Mouse (Mus musculus): ENCODE data around the gene Adra2b.

Gene Adra2b

DNA sequence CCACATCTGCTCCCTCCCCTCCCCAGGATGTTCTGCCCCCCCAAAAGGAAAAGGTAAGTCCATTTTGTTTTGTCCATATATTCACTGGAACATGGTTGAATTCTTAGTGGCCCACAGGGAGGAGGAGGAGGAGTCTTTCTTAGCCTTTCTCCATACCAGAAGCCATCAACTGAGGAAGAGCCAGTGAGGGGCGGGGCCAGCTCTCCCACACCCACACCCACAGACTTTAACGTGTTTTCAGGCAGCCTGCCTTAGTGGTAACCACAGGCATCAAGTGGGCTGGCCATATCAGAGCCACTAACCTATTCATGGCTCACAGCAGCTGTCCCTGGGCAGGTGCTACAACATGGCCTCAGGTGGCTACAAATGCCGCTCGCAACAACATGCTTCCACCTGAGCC is 24.2 kb upstream of the Adra2b start:
- 74% methylated on average over 4 of the region's 4 CpGs for WGBS

- 89% methylated on average over 6 of the region's 6 CpGs for WGBS
Measured at GRCm38 (mm10) chr2:127339262-127339661, 23.7 kb upstream of the Adra2b start.

DNA sequence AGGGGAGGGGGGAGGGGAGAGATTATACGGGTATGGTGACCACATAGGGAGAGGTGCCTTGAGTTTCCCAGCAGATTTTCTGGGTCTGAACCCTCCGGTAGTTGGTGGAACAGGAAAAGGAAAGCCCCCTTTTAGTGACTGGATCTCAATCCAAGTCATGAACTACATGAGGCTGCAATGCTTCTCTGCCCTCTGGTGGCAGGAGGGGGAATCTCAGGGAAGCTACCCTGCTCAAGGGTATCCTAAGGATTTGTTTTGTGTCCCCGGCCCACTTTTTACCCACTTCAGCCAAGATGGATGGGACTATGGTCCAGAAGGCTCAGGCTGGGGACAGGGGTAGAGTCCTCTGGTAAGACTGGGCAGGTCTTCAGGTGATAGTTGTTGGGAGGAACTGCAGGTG is 21.8 kb upstream of the Adra2b start:
- WGBS = 30% methylated on average over 3 of the region's 3 CpGs

GRCm38 (mm10) chr2:127346334-127346733 is 16.7 kb upstream of the Adra2b start:
- WGBS = 81% methylated on average over 1 of the region's 1 CpGs

DNA sequence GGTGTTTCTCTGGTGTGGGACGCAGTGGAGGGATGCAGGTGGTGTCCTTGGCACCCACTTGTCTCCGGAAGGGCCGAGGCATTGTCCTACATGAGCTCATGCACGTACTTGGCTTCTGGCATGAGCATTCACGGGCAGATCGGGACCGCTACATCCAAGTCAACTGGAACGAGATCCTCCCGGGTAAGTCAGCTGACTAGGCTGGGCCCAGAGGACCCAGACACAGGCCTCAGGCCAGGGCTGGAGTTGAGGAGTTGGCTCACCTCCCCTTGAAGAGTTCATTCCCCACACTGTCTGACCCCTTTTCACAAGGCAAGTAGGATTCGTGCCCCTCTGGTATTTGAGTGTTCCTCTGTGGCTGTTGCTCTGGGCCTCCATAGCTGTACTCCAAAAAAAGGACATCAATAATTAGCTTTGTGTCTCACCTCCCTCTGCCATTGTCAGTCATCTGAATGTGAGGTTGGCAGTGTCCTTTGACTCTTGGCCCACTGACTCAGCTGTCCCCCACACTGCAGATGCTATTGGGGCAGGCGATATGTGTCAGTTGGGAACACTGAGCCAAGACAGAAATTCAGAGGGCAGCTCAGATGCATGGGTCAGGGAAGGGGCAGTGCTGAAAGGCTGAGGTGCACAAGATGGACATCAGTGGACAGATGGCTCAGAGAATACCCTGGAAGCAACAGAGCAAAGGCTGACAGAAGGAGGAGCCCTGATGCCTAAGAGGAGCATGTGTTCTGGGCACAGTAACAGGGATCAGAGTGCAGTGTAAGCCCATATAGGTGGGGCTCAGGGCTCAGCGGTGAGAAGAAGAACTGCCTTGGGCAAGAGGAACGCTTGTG is 15.6 kb upstream of the Adra2b start:
- WGBS = 84% methylated on average over 13 of the region's 13 CpGs

DNA sequence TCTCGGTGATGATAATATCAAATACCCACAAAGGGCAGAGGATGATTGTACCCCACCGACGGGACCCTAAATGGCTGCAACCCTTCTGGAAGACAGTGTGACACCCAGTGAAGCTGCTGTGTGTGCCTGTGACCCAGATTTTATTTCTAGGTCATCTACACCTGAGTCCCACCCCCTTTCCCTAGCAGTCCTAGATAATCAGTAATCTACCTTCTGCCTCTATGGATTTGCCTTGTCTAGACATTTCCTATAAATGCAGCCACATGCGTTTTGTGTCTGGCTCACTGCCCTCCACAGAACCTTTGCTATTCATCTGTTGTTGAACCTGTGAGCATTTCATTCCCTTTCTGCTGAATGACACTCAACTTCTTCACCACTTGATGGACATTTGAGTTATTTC is 9.1 kb upstream of the Adra2b start:
- WGBS = 93% methylated on average over 4 of the region's 4 CpGs

DNA sequence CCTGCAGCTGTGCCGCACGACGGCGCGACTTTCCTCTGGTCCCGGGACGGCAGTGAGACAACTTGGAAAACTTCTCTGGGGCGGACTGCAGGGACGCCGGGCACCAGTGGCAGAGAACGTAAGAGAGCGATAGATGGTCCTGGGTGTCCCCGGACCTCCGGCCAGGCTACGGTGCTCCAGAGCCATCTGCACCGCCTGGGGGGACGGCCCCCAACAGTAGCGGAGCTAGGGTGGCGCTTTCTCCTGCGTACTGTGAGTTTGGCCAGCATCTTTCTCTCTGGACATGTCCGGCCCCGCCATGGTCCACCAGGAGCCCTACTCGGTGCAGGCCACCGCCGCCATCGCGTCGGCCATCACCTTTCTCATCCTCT is 259 bp downstream of the Adra2b start:
- WGBS = under 1% methylated on average over 28 of the region's 28 CpGs

- WGBS = 4% methylated on average over 20 of the region's 20 CpGs
Measured at GRCm38 (mm10) chr2:127363696-127364095, 688 bp downstream of the Adra2b start.

DNA sequence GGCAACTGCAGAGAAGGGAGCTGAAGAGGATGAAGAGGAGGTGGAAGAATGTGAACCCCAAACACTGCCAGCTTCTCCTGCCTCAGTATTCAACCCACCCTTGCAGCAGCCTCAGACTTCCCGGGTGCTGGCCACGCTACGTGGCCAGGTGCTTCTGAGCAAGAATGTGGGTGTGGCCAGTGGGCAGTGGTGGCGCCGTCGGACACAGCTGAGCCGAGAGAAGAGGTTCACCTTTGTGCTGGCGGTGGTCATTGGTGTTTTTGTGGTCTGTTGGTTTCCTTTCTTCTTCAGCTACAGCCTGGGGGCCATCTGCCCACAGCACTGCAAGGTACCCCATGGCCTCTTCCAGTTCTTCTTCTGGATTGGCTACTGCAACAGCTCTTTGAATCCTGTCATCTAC is 1.4 kb downstream of the Adra2b start:
- 26% methylated on average over 8 of the region's 8 CpGs for WGBS

DNA sequence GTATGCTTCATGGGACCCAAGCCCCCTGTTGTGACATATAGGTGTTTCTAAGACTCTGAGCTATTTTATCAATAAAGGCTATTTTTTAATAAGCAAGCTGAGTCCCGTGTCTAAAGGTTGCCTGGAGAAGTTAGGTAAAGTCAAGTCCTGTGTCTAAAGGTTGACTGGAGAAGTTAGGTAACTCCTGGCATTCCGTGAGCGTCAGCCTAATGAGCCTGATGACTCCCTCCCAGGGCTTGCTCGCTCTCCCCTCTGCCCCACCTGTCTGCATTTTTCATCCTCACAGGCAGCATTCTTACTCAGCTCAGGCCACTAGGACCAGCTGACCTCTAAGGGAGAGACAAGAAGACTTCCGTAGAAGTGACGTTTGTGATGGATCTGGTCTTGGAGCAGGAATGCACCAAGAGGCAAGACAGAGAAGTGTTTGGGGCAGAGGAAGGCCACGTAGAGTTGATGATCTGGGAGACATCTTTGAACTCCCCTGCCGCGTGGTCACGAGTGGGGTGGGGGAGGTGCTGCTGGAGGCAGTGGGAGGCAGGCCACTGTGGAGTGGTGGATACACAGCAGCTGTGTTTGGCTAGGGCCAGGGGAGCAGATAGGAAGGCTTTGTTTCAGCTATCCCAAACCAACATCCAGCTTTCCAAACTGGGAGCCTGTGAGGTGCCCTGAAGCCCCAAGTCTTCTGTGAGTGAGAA is 4.3 kb downstream of the Adra2b start:
- WGBS = 78% methylated on average over 10 of the region's 10 CpGs

GRCm38 (mm10) chr2:127369703-127370376 is 6.8 kb downstream of the Adra2b start:
- WGBS = 85% methylated on average over 5 of the region's 5 CpGs

DNA sequence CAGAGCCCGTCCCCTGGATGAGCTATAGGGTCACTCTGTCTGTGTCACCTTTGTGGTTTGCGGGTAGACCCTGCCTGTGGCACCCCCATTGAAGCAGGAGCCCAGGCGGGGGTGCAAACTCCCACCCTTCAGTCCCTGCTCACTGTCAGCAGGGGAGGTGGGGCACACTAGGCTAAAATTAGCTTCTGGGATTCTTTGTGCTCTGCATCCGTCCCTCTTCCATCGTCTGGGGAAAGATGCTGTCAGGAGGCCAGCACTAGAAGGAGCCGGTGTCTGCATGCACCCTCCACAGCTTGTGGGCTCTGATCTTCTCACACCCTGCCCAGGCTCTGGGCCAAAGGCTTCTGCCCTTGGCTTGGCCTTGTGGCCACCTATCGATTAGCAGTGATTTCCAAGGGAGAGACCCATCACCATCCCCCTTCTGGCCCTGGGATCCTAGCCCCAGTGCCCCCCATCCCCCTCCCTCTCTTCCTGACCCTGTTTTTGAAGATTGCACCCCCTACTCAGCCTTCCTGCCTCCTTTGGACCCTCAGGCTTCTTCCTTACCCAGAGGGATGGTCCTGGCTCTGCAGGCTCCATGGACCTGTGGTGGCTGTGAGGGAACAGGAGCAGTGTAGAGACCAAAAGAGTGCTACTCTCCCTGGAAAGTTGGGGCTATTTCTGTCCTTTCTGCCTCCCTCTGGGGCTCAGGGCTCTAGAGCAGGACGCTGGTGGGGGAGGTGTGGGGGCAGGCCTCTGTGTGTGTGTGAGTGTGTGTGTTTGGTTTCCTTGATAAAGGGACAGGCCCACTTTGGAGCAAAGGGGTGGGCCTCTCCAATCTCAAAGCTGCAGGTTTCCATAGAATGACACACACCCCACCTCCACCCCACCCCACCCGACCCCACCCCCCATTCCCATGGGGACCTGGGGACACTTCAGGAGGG is 7.8 kb downstream of the Adra2b start:
- 33% methylated on average over 9 of the region's 9 CpGs for WGBS

DNA sequence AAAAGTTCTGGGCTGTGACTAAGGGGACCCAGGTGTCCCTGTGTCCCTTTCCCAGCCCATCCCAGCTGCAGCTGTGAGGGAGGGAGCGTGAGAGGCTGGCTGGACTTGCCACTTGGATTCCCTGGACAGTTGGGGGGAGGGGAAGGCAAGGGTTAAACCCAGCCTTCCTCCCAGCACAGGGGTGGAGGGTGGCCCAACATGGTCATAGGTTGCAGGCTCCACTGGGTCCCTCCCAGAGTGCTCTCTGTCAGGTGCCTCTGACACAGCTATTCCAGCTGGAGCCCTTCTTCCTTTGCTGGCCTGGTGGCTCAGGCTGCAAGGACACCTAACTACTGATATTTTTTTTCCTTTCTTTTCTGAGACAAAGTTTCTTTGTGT is 8.5 kb downstream of the Adra2b start:
- WGBS = 100% methylated on average over 1 of the region's 1 CpGs

- 96% methylated on average over 2 of the region's 2 CpGs for WGBS
Measured at GRCm38 (mm10) chr2:127372082-127372481, 9.1 kb downstream of the Adra2b start.

GRCm38 (mm10) chr2:127374131-127374530 is 11.1 kb downstream of the Adra2b start:
- 99% methylated on average over 3 of the region's 3 CpGs for WGBS

- 81% methylated on average over 3 of the region's 3 CpGs for WGBS
Measured at GRCm38 (mm10) chr2:127375087-127375486, 12.1 kb downstream of the Adra2b start.

DNA sequence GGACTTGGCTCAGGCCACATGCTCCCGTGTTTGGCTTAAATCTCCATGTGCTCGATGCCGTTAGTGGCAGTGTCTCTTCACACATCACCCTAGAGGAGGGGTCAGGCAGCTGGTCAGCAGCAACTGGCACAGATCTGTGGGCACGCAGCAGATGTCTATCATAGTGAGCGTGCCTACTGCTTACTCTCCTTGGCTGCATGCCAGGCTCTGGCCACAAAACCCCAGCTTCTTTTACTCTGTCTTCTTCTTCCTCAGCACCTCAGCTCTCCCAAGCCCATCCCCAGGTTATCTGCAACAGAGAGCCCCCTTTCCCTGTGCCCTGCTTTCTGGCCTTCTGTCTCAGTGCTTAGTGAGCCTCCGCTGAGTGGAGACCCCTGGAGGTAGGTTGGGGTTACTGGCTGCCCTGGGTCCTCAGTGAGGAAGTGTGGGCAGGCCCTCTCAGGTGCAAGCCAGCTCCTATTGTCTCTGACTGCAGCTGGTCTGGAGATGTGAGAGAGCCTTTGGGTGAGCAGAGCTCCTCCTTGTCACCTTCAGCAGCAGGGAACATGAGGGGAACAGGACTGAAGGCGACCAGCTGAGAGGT is 12.8 kb downstream of the Adra2b start:
- WGBS = 38% methylated on average over 7 of the region's 7 CpGs

DNA sequence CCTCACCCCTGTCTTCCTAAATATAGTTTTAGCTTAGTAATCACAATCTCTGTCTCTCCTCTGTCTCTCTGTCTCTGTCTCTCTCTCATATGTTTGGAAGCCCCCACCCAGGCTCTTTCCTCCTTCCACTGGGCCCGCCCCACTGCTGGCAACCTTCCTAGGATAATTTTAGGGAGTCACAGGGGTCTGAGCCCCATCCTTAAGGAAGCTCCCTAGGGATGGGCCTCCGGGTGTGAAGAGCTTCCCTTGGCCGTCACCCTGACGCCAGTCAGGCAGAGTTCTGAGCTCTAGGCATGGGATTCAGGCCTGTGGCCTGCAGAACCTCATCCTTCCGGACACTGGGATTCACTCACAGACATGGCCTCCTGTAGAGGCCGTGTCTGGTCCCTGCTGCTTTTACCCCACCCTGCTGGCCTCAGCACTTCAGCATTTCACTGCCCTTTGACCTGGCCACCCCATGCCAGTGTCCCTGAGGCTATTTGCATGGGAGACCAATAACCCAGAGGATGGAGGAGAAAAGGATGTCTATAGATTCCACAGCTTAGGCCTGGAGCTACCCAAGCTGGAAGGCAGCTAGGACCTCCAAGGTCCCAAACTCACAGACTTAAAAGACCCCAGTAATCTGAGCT is 13.5 kb downstream of the Adra2b start:
- 90% methylated on average over 6 of the region's 6 CpGs for WGBS

DNA sequence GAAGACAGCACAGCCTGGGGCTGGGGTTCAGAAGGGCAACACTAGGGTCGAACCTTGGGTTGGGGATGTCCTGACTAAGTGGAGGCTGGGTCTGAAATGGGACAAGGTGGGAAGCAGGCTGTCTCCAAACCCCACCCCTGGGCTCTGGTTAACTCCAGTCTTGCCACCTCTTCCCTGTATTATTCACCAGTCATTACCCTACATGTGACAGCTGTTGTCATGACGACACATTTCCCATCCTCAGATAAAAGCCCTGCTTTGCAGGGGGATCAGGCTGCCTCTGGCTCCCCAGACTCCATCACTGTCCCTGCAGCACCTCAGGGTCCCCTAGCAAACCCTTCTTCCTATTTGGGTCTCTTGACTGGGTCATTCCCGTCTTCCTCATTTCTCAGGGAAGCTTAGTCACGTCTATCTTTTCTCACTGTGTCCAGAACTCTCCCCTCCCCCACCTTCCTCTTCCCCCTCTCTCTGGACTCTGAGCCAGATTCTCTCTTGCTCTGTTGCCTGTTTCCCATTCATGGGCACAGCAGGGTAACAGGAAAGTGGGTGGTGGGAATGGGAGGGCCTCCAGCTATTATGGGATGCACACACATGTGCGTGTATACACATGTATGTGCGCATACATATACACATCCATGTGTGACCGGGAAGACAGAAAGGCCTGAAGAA is 15.1 kb downstream of the Adra2b start:
- WGBS = 59% methylated on average over 7 of the region's 7 CpGs

DNA sequence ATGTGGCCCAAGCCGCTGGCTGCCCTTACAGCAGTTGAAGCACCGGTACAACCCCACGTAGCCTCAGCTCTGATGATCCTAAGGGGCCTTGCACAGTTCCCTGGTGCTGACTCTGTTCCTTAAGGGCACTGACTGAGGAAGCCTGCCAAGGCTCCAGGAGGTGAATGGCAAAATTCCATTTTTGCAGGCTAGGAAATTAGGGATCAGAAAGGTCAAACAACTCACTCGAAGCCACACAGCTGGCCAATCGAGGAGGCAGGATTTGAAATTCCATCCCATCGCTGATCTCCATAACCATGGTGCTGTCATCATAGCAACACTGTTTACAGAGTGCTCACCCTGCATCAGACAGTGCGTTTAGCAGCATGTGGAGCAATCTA is 15.6 kb downstream of the Adra2b start:
- 77% methylated on average over 7 of the region's 7 CpGs for WGBS
